Mouse (Mus musculus) adrenal gland, postnatal 36 days (tissue): Measurements from ENCODE around the gene 4930572O03Rik. TPM values are rescaled to one million over a fixed set of nuclear protein-coding genes. Genes with fewer than 3 reads are reported as not detected.
"Not testable (repeated sequence)": the region's sequence is repeated elsewhere in the genome, so short reads cannot be mapped to it uniquely, and the experiment has no call there.

Source experiments
- DNase-seq, 2 experiments: peaks; one replicate each; pipeline ENCODE4 v3.0.0; 2021; ENCODE audit warnings: mixed read lengths in 1 of 2
- total RNA-seq, 2 experiments: library from RNA; stranded (reverse); gene quantifications; 2 replicates each; pipeline ENCODE4 v1.2.3; 2021

4930572O03Rik gene
- total RNA-seq, 2 experiments from 2014 or later: not detected

- not testable (repeated sequence) for DNase-seq
Measured at GRCm38 (mm10) chr5:15618764-15619163, 38.1 kb downstream of the 4930572O03Rik start, which contains the start of gene Speer4d. TSS of gene Speer4d (plus strand) at chr5:15619064.

GRCm38 (mm10) chr5:15616195-15616594 lies 40.7 kb downstream of the 4930572O03Rik start:
- DNase-seq: not testable (repeated sequence)

GRCm38 (mm10) chr5:15610695-15611094 lies 46.2 kb downstream of the 4930572O03Rik start:
- not testable (repeated sequence) for DNase-seq

GRCm38 (mm10) chr5:15606677-15607076 lies 50.2 kb downstream of the 4930572O03Rik start:
- not testable (repeated sequence) for DNase-seq

- not testable (repeated sequence) for DNase-seq
Measured at GRCm38 (mm10) chr5:15603585-15603984, 53.3 kb downstream of the 4930572O03Rik start.

GRCm38 (mm10) chr5:15603008-15603407 lies 53.9 kb downstream of the 4930572O03Rik start:
- DNase-seq: not testable (repeated sequence)

GRCm38 (mm10) chr5:15602424-15602947 lies 54.4 kb downstream of the 4930572O03Rik start:
- DNase-seq: not testable (repeated sequence)

Other genes starting within 250 kb of the 4930572O03Rik start
- gene Gm21149, start 180.5 kb downstream of the 4930572O03Rik start, total RNA-seq: not detected
- not detected for gene Gm21190, start 127.8 kb downstream of the 4930572O03Rik start, total RNA-seq
- gene Gm21083, start 79.7 kb downstream of the 4930572O03Rik start, total RNA-seq: not detected
- not detected for gene Speer4d, start 38.0 kb downstream of the 4930572O03Rik start, total RNA-seq
- not detected for gene Speer4c, start 57.2 kb upstream of the 4930572O03Rik start, total RNA-seq